Mouse (Mus musculus): ENCODE measurements around the gene Adam12.

Gene Adam12

DNA sequence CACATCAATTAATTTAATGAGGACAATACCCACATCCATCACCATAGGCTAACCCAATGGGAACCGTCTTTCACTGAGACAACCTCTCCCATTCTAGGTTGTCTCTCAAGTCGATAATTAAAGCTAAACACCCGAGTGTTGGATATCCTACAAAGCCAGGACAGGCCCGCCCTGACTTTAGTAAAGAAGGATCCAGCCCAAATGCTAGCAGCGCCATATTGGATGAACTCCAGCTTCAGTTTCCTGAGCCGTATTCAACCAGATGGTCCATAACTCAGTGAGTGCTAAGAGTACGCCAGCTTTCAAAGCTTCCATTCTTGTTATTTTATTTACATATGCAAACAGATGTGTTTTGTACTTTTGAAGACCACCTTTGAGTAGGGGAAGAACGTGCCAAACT, 81.6 kb downstream of the Adam12 start:
- DNase-seq (ENCODE audit: low read depth, low spot score), result no peak

GRCm38 (mm10) chr7:134149351-134149750, 82.6 kb downstream of the Adam12 start:
- no peak for DNase-seq (ENCODE audit: low read depth, low spot score)

DNA sequence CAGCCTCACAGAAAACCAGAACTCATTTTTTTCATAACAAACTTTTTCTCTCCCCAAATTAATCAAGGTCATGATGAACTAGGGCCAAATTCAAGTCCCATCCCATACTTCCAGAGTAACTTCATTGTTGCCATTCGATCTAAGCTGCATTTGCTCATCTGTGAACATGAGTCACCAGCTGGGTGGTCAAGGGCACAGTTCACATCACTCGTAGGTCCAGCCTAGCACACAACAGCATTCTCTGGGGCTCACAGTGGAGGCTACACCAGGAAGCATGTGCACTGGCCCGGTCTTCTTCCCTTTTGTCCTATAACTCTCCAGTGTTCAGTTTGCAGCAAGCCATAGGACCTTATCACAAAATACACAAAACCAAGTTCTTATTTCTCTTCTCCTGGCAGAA, 84.4 kb downstream of the Adam12 start:
- no peak for DNase-seq (ENCODE audit: low read depth, low spot score)

DNA sequence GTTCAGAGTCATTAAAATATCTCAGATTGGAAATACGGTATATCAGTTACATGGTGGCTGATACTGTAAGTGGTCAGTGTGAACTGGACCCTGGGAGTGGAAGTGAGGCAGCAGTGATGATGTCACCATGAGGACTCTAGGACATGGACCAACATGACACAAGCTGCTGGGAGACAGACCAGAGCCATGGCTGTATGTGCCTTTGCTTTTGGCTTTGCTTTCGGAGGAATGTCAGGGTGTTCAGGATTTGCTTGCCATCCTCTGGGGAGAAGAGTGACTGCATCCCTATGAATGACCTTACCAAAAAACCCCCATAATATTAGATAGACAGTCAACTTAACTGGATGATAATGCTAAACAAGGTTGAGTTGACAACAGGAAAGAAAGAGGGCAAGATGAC, 85.1 kb downstream of the Adam12 start:
- no peak for DNase-seq (ENCODE audit: low read depth, low spot score)

- DNase-seq (ENCODE audit: low read depth, low spot score), result no peak
Observed at GRCm38 (mm10) chr7:134144111-134144510, 87.8 kb downstream of the Adam12 start.

DNA sequence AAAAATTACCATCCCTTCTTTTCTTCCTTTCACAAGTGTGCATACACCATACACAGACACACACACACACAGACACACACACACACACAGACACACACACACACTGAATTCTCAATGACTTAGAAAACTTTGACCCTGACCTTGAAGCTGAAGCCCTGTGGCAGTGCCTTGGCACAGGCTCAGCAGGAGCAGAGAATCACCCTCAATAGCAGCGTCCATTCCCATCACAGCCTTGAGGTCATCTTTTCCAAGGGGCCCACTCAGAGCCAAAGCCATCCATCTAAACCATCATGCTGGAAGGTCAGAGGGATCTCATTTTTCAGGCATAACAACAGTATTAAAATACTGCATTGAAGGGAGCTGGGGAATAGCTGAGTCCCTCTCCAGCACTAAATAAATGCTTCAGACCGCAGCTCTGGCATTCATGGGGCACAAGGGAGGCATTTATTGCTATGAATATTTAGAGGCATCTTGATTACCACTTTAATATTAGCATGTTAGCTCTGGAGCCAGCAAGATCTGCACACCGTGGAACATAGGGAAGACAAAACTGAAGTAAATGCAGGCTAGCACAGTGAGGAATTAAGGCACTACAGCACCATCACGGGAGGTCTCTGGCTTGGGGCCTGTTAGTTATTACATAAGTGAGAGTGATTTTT, 92.5 kb downstream of the Adam12 start:
- DNase-seq (ENCODE audit: low read depth, low spot score), result no peak

DNA sequence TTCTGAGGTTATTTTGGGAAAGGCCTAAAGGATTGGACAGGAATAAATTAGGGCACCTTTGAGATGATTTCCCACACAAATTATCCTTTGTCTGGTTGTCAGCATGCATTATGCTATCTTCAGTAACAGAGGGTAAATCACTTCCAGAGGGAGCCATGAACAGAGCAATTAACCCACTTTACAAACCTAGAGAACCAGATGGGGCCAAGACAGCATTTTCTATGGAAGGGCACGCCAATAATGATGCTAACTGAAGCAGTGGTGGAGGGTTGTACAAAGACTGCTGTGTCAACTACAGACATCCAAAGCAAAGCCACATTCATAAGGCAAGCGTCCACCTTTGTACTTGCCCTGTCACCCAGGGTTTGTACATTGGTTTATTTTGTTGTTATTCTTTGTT, 99.6 kb downstream of the Adam12 start:
- DNase-seq (ENCODE audit: low read depth, low spot score), result no peak

- DNase-seq (ENCODE audit: low read depth, low spot score), result no peak
Observed at GRCm38 (mm10) chr7:134128087-134128522, 103.8 kb downstream of the Adam12 start.

GRCm38 (mm10) chr7:134121397-134121796, 110.5 kb downstream of the Adam12 start:
- no peak for DNase-seq (ENCODE audit: low read depth, low spot score)

- DNase-seq (ENCODE audit: low read depth, low spot score), result no peak
Observed at GRCm38 (mm10) chr7:134115438-134115837, 116.5 kb downstream of the Adam12 start.

GRCm38 (mm10) chr7:134114311-134115188, 117.4 kb downstream of the Adam12 start:
- DNase-seq (ENCODE audit: low read depth, low spot score), result no peak

DNA sequence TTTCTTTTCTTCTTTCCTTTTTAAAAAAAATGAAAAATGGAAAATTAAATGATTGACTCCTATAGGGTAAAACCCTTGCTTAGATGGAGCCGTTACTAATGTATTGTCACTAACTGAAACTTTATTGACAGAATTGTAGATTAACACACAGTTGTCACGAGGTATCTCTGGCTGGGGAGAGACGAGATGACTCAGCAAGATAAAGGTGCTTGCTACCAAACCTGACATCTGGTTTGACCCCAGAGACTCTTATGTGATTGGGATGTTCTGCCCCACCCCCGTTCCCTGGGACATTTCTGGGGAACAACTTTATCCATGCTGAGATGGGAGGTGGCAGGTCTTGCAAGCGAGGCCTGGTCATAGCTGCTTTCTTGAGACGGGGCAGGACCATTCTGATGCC, 118.1 kb downstream of the Adam12 start:
- no peak for DNase-seq (ENCODE audit: low read depth, low spot score)

GRCm38 (mm10) chr7:134110116-134110515, 121.8 kb downstream of the Adam12 start:
- DNase-seq (ENCODE audit: low read depth, low spot score), result no peak

DNA sequence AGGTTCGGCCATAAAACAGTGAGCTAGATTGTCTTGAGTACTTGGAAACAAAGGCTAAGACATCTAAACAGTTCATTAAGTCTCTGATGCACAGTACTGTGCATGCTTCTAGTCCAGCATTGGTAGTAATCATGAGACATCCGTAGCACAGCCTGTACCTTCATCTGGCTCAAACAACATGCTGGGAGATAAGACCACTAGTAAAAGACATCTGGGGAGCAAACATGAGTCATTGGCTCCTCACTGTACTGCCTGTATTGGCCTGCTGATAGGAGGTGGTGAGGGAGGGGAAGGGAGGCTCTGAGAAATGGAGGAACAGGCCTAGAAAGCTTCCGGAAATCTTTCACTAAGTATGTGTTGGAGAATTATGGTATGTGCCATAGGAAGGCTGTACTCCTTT, 124.1 kb downstream of the Adam12 start:
- no peak for DNase-seq (ENCODE audit: low read depth, low spot score)

- DNase-seq (ENCODE audit: low read depth, low spot score), result no peak
Observed at GRCm38 (mm10) chr7:134099010-134099409, 132.9 kb downstream of the Adam12 start.

- DNase-seq (ENCODE audit: low read depth, low spot score), result no peak
Observed at GRCm38 (mm10) chr7:134097861-134098260, 134.1 kb downstream of the Adam12 start.

- DNase-seq (ENCODE audit: low read depth, low spot score), result no peak
Observed at GRCm38 (mm10) chr7:134093871-134094270, 138.1 kb downstream of the Adam12 start.

GRCm38 (mm10) chr7:134090764-134091163, 141.2 kb downstream of the Adam12 start:
- DNase-seq (ENCODE audit: low read depth, low spot score), result no peak

- no peak for DNase-seq (ENCODE audit: low read depth, low spot score)
Observed at GRCm38 (mm10) chr7:134090256-134090655, 141.7 kb downstream of the Adam12 start.

DNA sequence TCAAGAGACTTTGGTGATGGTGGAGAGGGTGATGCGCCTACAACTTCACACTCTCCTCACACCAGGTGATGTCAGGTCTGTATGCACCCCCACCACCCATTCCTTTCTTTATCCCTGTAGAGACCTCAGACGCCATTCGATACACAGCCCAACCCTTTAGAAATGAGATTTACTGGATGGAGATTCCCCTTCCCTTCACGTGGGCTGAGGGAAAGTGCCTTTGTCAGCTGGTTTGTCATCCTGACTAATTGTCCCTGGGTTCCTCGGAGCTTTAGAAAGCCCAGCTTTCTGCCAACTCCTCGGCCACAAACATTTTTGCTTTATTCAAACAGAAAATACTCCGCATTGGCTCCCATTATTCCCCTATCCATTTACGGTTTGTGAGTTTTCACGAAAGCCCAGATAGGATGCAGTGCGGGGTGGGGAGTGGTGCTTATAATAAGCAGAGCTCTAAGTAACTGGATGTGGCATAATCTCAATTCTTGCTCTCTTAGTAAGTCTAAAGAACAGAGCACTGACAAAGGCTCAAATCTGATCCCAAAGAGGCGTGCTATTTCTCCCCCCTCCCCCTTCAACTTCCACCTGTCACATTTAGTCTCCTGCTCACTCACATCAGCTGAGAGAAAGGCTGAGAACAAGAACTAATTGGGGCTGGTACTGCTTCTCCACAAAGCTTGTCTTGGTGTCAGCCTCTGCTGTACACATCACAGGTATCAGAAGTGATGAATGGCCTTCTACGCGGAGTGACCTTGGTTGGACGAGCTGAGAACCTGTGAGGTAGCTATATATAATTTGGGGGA, 143.2 kb downstream of the Adam12 start:
- no peak for DNase-seq (ENCODE audit: low read depth, low spot score)

GRCm38 (mm10) chr7:134085396-134085795, 146.6 kb downstream of the Adam12 start:
- no peak for DNase-seq (ENCODE audit: low read depth, low spot score)

DNA sequence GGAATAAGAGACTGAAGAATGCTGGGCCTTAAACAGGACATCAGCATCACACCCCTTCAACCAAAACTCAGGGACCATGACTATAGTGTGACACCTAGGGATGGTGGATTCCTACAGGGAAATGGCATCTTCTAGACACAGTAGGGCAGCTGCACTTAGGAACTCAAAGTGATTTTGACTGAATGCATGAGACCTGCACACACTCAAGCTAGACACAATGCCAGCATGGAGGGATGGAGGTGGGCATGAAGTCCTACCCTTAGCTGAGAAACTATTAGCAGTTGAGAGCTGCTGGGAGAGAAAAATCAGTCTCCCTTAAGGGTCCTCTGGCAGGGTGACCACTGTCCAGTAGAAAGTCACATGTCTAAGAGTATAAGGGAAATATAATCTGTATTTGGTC, 147.0 kb downstream of the Adam12 start:
- DNase-seq (ENCODE audit: low read depth, low spot score), result no peak

All from ES-CJ7 (cell line).